Mouse (Mus musculus) embryonic fibroblast, embryonic 13.5 days (primary cell): ENCODE measurements at regions not wholly inside any gene's neighbourhood (a gene's known extent, or its start where the extent isn't known, plus 50 kb on each side); places are given as distances from the start of the nearest gene placed in this dataset.

ENCODE experiments used
- CTCF ChIP-seq: IDR thresholded peaks from 2 replicates; pipeline ENCODE4 v1.5.1; 2011; ENCODE audit warnings: mild to moderate bottlenecking, control low read depth, low read length, moderate library complexity, borderline replicate concordance; ENCODE audit not compliant: insufficient read depth
- POLR2A ChIP-seq: IDR thresholded peaks from 2 replicates; pipeline ENCODE4 v1.6.1; 2011; ENCODE audit warnings: low read depth, mild to moderate bottlenecking, control low read depth, low read length, moderate library complexity

DNA sequence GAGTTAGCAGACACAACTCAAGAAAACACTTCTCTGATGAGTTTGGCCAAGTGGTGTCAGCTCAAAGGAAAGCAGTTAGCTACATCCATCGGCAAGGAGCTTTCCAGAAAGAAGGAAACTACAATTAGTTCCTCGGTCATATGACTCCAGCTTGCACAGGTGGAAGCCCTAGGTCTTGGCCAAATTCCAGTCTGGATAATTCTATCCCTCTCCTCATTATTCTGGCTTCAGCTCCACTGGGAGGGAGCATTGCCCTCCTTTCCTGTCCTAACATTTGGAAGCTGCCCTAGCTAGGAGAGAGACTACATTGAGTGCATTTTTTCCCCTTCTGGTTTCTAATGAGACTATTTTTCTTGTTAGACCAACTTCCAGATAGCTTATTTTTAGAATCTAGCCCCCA lies 290.9 kb downstream of the Nuf2 start:
- no peak for TF ChIP-seq CTCF
- no peak for TF ChIP-seq POLR2A
